Comparison of ENCODE assay signal across 8 mouse cellular contexts in genomic region chr6:91441145-91441662, GRCm38 (mm10). TPM values are rescaled to one million over a fixed set of nuclear protein-coding genes. Genes with fewer than 3 reads are reported as not detected.
DNase-seq lines count a peak whose midpoint lies in the region; ATAC-seq and TF ChIP-seq lines count a peak whose summit lies in the region.

No protein-coding gene starts in this region.

- no peak for TF ChIP-seq CTCF in liver, postnatal 0 days (IDR thresholded peaks at IDR 0.05; ENCODE audit: low read depth)

- peak overlapping the region; percentile 69 for H3K4me3 ChIP-seq in lung, embryonic 16.5 days (ENCODE audit: low read length)
- peak overlapping the region; percentile 80 for H3K4me3 ChIP-seq in heart, embryonic 16.5 days (ENCODE audit: low read length)
- H3K4me3 ChIP-seq in liver, postnatal 0 days (ENCODE audit: low read depth, low read length), result peak overlapping the region; percentile 67

- ATAC-seq in lung, embryonic 16.5 days (ENCODE audit: low read depth), result peak; percentile 53
- ATAC-seq in heart, embryonic 16.5 days (replicated peaks; ENCODE audit: extremely low read depth, insufficient read depth, low FRiP score), result peak; percentile 46; the same call in 1 of the 2 replicates
- ATAC-seq in liver, postnatal 0 days, result peak; percentile 76

- H3K27ac ChIP-seq in lung, embryonic 16.5 days (ENCODE audit: low read length), result peak overlapping the region; percentile 20; the same call in 1 of the 2 replicates
- peak overlapping the region; percentile 69 for H3K27ac ChIP-seq in heart, embryonic 16.5 days (ENCODE audit: low read length)
- H3K27ac ChIP-seq in liver, postnatal 0 days (ENCODE audit: low read depth), result peak overlapping the region; percentile 75

- peaks cover 4% of the 10 kb centered on the region; the same call in 1 of the 2 replicates for H3K27me3 ChIP-seq in lung, embryonic 16.5 days (ENCODE audit: control insufficient read depth, insufficient read depth, low read depth, low read length)
- H3K27me3 ChIP-seq in heart, embryonic 16.5 days (ENCODE audit: control insufficient read depth, insufficient read depth, low read length), result peaks cover 7% of the 10 kb centered on the region
- peaks cover 11% of the 10 kb centered on the region; the same call in 1 of the 2 replicates for H3K27me3 ChIP-seq in liver, postnatal 0 days (ENCODE audit: insufficient read depth, low read length)

- DNase-seq in lung, postnatal 10 days, result no peak
- DNase-seq in c-Kit-positive CD71-positive TER-119-positive erythroid progenitor cells, embryonic 14.5 days (ENCODE audit: low spot score), result peak; percentile 42
- DNase-seq in liver, postnatal 0 days, result no peak
- no peak for DNase-seq in right cerebral cortex, postnatal 14 days
- DNase-seq in layer of hippocampus, adult 11-12 months (ENCODE audit: low spot score), result no peak
- no peak for DNase-seq in layer of hippocampus, postnatal 10 days (ENCODE audit: low spot score in 2 of 2)

- peak overlapping the region; percentile 67 for H3K4me2 ChIP-seq in lung, embryonic 16.5 days (ENCODE audit: low read depth, low read length)
- peak overlapping the region; percentile 85 for H3K4me2 ChIP-seq in heart, embryonic 16.5 days (ENCODE audit: low read depth, low read length)
- peak overlapping the region; percentile 82 for H3K4me2 ChIP-seq in liver, postnatal 0 days (ENCODE audit: low read depth, low read length)

- H3K9ac ChIP-seq in lung, embryonic 16.5 days (ENCODE audit: low read length), result peak overlapping the region; percentile 77
- peak overlapping the region; percentile 79 for H3K9ac ChIP-seq in heart, embryonic 16.5 days (ENCODE audit: low read length)
- peak overlapping the region; percentile 73 for H3K9ac ChIP-seq in liver, postnatal 0 days (replicated peaks)

- WGBS in lung, embryonic 16.5 days, result 4% methylated on average over 19 of the region's 19 CpGs
- 1% methylated on average over 19 of the region's 19 CpGs for WGBS in heart, embryonic 16.5 days
- 2% methylated on average over 19 of the region's 19 CpGs for WGBS in liver, postnatal 0 days (ENCODE audit: insufficient replicate concordance)

- no peak for TF ChIP-seq EP300 in liver, postnatal 0 days (IDR thresholded peaks at IDR 0.05; ENCODE audit: low read depth)

- H3K9me3 ChIP-seq in lung, embryonic 16.5 days (ENCODE audit: control insufficient read depth, low read length), result no peaks in the 10 kb centered on the region
- no peaks in the 10 kb centered on the region for H3K9me3 ChIP-seq in heart, embryonic 16.5 days (replicated peaks; ENCODE audit: control insufficient read depth, low read length)
- H3K9me3 ChIP-seq in liver, postnatal 0 days (ENCODE audit: low read length), result no peaks in the 10 kb centered on the region

- H3K4me1 ChIP-seq in lung, embryonic 16.5 days (replicated peaks; ENCODE audit: control insufficient read depth, insufficient read depth, low read length), result peaks cover 4% of the 10 kb centered on the region; the same call in 1 of the 2 replicates
- peaks cover 4% of the 10 kb centered on the region for H3K4me1 ChIP-seq in heart, embryonic 16.5 days (ENCODE audit: control insufficient read depth, insufficient read depth, low read length)
- H3K4me1 ChIP-seq in liver, postnatal 0 days (ENCODE audit: insufficient read depth), result peaks cover 4% of the 10 kb centered on the region

- H3K36me3 ChIP-seq in lung, embryonic 16.5 days (ENCODE audit: control insufficient read depth, insufficient read depth, low read length), result no peaks in the 10 kb centered on the region
- no peaks in the 10 kb centered on the region for H3K36me3 ChIP-seq in heart, embryonic 16.5 days (ENCODE audit: control insufficient read depth, insufficient read depth)
- H3K36me3 ChIP-seq in liver, postnatal 0 days (replicated peaks; ENCODE audit: insufficient read depth, low read length), result no peaks in the 10 kb centered on the region

RNA-seq across cellular contexts. Expression of gene Wnt7a, which starts 30.0 kb away (rescaled TPM):
- 2.5 and 3.3 TPM in 2 replicates for polyA plus RNA-seq in lung, embryonic 16.5 days (2015; fragmentation: Nextera tagmentation; extraction: Ambion mirVana)
- polyA plus RNA-seq in heart, embryonic 16.5 days (2015; fragmentation: Nextera tagmentation; extraction: Ambion mirVana), result 0.19 and 0.30 TPM in 2 replicates
- polyA plus RNA-seq in liver, postnatal 0 days (2015; fragmentation: Nextera tagmentation; extraction: Ambion mirVana), result 0.04 TPM in 1 of 2 replicates, not detected in the other
- total RNA-seq in layer of hippocampus, postnatal 10 days (2021), result 10 to 100 TPM; 23.5 to 39.2 TPM

RNA-seq across cellular contexts. Expression of gene Chchd4, which starts 32.1 kb away (rescaled TPM):
- polyA plus RNA-seq in lung, embryonic 16.5 days (2015; fragmentation: Nextera tagmentation; extraction: Ambion mirVana), result 22.2 and 23.8 TPM in 2 replicates
- polyA plus RNA-seq in heart, embryonic 16.5 days (2015; fragmentation: Nextera tagmentation; extraction: Ambion mirVana), result 32.4 and 33.7 TPM in 2 replicates
- 10.7 and 11.3 TPM in 2 replicates for polyA plus RNA-seq in liver, postnatal 0 days (2015; fragmentation: Nextera tagmentation; extraction: Ambion mirVana)
- total RNA-seq in layer of hippocampus, postnatal 10 days (2021), result 10 to 100 TPM; 21.6 to 21.9 TPM

RNA-seq across cellular contexts. Expression of gene Tmem43, which starts 32.3 kb away (rescaled TPM):
- polyA plus RNA-seq in lung, embryonic 16.5 days (2015; fragmentation: Nextera tagmentation; extraction: Ambion mirVana), result 52.4 and 57.1 TPM in 2 replicates
- polyA plus RNA-seq in heart, embryonic 16.5 days (2015; fragmentation: Nextera tagmentation; extraction: Ambion mirVana), result 27.6 and 29.7 TPM in 2 replicates
- polyA plus RNA-seq in liver, postnatal 0 days (2015; fragmentation: Nextera tagmentation; extraction: Ambion mirVana), result 6.9 and 8.1 TPM in 2 replicates
- 10 to 100 TPM; 28.4 to 32.1 TPM for total RNA-seq in layer of hippocampus, postnatal 10 days (2021)

Comparison
In these comparisons a context has a peak if more than half of its experiments do, and no peak if none do; other contexts are left out.
1. H3K27ac ChIP-seq: peak in every context shown above with its lines; median percentile 75 in liver, postnatal 0 days; 69 in heart, embryonic 16.5 days; 20 in lung, embryonic 16.5 days.